Mouse (Mus musculus) cortical plate, adult 2 months (tissue): ENCODE measurements around the gene Dis3l2. TPM values are rescaled to one million over a fixed set of nuclear protein-coding genes. Genes with fewer than 3 reads are reported as not detected.
A peak's percentile ranks its signal among the peaks of the same experiment; 100 is the strongest.

Experiments
- H3K27ac ChIP-seq: fragments of 200-500 bp; 2 replicates; pipeline ENCODE4 v1.5.1; 2012; ENCODE audit warnings: low read length, control low read depth, inconsistent platforms; ENCODE audit not compliant: insufficient read depth
- H3K4me1 ChIP-seq: fragments of 200-500 bp; 2 replicates; pipeline ENCODE4 v1.6.1; 2011; ENCODE audit warnings: low read length; ENCODE audit not compliant: control insufficient read depth, insufficient read depth
- H3K4me3 ChIP-seq: fragments of 200-500 bp; 2 replicates; pipeline ENCODE4 v1.5.1; 2011; ENCODE audit warnings: mild to moderate bottlenecking, low read length, control low read depth; ENCODE audit not compliant: insufficient read depth
- CTCF ChIP-seq: fragments of 200-500 bp; IDR thresholded peaks from 2 replicates; pipeline ENCODE4 v1.5.1; 2011; ENCODE audit warnings: mild to moderate bottlenecking, control low read depth, low read length; ENCODE audit not compliant: insufficient read depth; ENCODE audit errors: extremely low read depth
- POLR2A ChIP-seq: fragments of 200-500 bp; IDR thresholded peaks from 2 replicates; pipeline ENCODE4 v1.6.1; 2011; ENCODE audit warnings: mild to moderate bottlenecking, low read length, control low read depth; ENCODE audit not compliant: insufficient read depth; ENCODE audit errors: extremely low read depth
- polyA plus RNA-seq: library from polyadenylated mRNA; depleted of rRNA; stranded (reverse); fragments of >200 nt; gene quantifications from 2 replicates; pipeline ENCODE4 v1.2.3, GENCODE M21; 2012

Dis3l2 gene
- polyA plus RNA-seq, 1 experiment = 22.7 TPM

DNA sequence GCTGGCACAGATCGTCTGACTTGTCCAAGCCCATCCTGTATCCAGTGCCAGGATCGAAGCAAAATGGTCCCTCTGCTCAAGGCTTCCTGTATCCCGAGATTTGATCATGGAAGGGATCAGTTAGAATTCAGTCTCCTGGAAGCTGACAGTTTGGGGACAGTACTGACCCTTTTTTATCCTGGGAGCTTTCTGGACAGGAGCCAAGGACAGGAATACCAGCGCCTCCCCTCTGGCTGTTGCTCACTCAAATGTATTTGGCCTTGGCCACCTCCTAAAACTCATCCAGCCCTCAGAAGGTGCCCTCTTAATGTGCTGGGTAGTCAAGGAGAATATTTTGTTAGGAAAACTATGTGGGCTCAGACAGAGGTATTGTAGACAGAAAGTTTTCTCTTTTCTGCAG, 16.4 kb upstream of the Dis3l2 start:
- TF ChIP-seq CTCF = no peak
- no peak overlapping the region for H3K27ac ChIP-seq
- H3K4me1 ChIP-seq = no peaks in the 10 kb centered on the region
- no peak overlapping the region for H3K4me3 ChIP-seq

DNA sequence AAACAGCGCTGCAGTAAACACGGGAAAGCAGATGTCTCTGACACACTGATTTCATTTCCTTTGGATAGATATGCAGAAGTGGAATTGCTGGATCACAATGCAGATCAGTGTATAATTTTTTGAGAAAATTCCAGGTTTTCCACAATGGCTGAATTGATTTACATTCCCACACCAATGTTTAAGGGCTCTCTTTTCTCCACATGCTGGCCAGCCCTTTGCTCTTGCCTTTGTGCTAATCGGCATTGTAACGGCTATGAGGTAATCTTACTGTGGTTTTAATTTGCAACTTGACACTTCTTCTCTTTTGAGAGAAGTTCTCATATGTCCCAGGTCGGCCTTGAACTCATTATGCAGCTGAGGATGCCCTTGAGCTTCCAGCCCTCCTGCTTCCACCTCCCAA, 12.6 kb upstream of the Dis3l2 start:
- TF ChIP-seq POLR2A (no peak), CTCF (no peak)
- no peaks in the 10 kb centered on the region for H3K4me1 ChIP-seq
- no peak overlapping the region for H3K27ac ChIP-seq
- H3K4me3 ChIP-seq = no peak overlapping the region

DNA sequence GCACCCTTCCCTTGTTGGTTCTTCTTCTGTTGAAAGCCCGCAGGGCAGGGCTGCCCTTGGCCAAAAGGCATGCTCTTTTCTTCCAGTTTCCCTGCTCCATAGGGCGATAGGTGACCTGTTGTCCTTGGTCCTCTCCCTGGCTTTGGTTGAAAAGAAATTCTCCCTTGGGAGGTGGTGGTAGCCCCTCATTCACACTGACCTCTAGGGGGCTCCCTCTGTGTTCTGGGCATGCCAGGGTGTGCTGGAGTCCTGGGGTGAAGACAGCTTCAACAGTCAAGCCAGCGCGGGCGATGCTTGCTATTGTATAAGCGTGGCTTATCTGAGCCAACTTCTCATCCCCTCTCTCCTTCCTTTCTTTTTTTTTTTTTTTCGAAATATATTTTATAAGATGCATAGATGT, 6.7 kb upstream of the Dis3l2 start:
- Histone ChIP-seq H3K4me3 (no peak overlapping the region), H3K27ac (no peak overlapping the region), H3K4me1 (no peaks in the 10 kb centered on the region)
- no peak for TF ChIP-seq CTCF

DNA sequence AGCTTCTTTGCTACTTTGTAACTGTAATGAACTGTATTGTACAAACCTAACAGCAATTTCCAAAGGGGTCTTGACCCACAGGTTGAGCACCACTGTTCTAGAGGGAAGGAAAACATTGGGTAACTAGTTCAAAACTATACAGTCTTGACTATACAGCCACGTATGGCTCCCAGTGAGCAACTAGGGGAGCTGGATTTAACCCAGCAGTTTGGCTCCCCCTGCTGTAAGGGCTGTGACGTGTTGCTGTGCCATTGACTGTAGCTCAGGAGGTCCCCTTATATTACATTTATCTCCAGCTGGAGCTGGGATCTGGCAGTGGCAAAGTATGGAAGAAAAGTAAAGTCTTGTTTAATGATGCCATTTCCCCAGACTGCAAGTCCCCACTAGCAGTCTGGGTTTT, 4.9 kb upstream of the Dis3l2 start:
- Histone ChIP-seq H3K4me3 (no peak overlapping the region), H3K27ac (no peak overlapping the region), H3K4me1 (no peaks in the 10 kb centered on the region)
- TF ChIP-seq POLR2A = no peak
- TF ChIP-seq CTCF = peak; percentile 21; the same call in 1 of the 2 replicates

DNA sequence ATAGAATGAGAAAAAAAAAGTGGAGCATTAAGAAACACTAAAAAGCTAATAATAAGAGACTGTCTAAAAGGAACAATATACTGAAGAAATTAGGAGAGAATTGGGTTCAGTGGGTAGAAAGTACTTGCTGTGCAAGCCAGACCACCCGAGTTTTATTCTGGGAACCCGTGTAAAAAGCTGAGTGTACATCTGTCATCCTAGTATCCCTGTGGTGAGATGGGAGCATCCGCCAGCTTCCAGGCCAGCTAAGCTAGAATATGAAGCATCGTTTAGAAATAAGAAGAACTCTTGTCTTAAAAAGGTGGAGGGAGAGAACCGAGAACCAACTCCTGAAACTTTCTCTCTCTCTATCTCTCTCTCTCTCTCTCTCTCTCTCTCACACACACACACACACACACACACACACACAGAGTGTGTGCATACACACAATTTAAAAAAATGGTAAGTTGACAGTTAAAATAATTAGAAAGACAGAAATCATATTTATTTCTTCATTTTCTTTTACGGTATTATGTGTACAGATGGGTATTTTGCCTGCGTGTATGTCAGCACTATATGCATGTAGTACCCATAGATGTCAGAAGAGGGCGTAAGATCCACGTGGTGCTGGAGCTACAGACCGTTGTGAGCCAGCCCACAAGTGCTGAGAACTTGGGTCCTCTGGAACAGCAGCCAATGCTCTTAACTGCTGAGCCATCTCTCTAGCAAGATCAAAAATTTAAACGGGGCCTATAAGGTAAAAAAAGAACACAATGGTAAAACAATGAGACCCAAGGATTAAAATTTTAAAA, 4.1 kb upstream of the Dis3l2 start:
- Histone ChIP-seq H3K4me1 (no peaks in the 10 kb centered on the region), H3K4me3 (no peak overlapping the region), H3K27ac (no peak overlapping the region)
- TF ChIP-seq CTCF = no peak
- TF ChIP-seq POLR2A = no peak

DNA sequence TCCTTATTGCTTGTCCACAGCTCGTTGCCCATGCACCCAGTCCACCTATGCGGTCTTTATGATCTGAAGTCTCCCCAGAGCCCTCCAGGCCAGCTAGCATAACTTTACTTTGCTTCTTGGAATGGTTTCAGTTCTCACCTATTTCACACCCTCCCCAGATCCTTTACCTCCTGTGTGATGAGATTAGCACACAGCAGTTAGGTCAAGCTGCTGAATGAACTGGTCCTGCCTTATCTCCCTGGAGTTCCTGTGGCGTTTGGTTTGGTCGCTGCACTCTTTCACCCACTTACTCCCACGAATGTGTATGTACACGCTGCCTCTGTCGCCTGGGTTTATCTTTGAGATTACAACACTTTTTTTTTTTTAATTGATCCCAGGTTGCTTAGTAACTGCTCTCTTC, 3.2 kb upstream of the Dis3l2 start:
- H3K27ac ChIP-seq = no peak overlapping the region
- TF ChIP-seq POLR2A = no peak
- TF ChIP-seq CTCF = no peak
- H3K4me1 ChIP-seq = 0 out of 2 replicates have a peak, but pooled peaks cover 1% of the 10 kb centered on the region
- no peak overlapping the region for H3K4me3 ChIP-seq

DNA sequence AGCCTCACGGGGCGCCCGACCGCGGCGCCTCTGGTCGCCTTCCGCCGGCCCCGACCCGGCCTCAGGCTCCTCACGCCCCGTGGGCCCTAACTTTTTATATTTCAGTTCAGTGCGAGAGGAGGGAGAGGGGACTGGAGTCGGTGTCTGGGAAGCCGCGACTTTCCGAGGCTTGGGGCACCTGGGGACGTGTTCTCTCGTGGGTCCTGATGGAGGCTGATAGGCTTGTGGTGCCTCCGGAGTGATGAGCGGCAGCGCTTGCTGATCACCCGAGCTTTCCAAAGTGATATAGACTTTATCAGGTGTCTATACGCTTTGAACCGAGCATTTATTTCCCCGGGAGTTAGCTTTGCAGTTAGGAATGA, 338 bp downstream of the Dis3l2 start:
- 0 out of 2 replicates have a peak, but pooled peaks cover 2% of the 10 kb centered on the region for H3K4me1 ChIP-seq
- H3K4me3 ChIP-seq = peak overlapping the region; percentile 59
- H3K27ac ChIP-seq = peak overlapping the region; percentile 87; the same call in 1 of the 2 replicates
- TF ChIP-seq CTCF (no peak), POLR2A (no peak)

DNA sequence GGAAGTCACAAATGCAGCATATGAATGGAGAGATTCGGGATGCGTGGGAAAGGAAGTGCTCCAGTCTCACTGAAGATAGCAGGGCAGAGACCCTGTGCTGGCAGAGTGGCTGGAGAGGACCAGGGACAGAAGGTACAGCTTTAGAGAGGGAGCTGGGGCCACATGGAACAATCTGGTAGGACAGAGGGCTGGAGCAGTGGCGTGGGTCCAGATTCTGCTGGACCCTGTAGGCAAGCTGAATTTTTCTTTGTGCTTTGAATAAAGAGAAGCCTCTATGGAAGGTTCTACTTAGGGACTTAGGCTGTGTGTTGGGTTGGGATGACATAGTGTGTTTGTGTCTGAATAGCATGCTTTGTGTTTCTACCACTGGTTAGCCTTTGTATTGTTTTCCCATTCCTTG, 1.9 kb downstream of the Dis3l2 start:
- 0 out of 2 replicates have a peak, but pooled peaks cover 2% of the 10 kb centered on the region for H3K4me1 ChIP-seq
- TF ChIP-seq CTCF (no peak), POLR2A (no peak)
- H3K27ac ChIP-seq = no peak overlapping the region

DNA sequence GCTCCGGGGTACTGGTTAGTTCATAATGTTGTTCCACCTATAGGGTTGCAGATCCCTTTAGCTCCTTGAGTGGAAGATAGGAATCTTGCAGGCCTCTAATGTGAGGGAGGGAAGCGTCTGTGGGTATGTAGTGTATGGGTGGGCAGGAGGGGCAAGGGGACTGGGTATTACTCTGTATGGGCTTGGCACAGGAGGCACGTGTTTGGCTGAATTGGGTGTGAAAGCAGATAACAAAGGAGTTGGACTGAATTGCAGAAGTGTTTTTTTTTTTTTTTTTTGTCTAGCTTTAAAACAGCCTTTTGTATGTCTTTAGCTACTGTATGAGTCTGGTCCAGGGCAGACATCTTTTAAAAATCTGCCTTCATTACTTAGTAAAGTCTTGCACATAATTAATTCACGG, 5.9 kb downstream of the Dis3l2 start:
- TF ChIP-seq CTCF = no peak
- no peak overlapping the region for H3K4me3 ChIP-seq
- no peak overlapping the region for H3K27ac ChIP-seq
- H3K4me1 ChIP-seq = 0 out of 2 replicates have a peak, but pooled peaks cover 2% of the 10 kb centered on the region

More for the DNA sequence above, 1.9 kb downstream of the Dis3l2 start:
- H3K4me3 ChIP-seq = no peak overlapping the region

DNA sequence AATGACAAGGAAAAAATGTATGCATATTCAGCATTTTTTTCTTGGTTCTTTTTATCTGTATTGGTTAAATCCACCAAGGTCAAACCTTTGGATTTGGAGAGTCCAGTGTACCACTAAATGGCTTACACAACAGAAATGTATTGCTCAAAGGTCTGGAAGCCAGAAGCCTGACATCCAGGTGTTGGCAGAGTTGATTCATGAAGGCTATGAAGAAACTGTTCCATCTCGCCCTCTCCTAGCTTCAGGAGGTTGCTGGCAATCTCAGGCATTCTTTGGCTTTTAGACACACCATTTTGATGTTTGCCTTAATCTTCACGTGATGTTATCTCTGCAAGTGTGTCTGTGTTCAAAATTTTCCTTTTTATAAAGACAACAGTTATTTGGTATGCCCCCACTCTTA, 8.4 kb downstream of the Dis3l2 start:
- TF ChIP-seq CTCF = no peak
- TF ChIP-seq POLR2A = no peak
- Histone ChIP-seq H3K4me1 (no peaks in the 10 kb centered on the region), H3K4me3 (no peak overlapping the region), H3K27ac (no peak overlapping the region)
